Mouse (Mus musculus): ENCODE measurements around the gene Nacc2.

DNA sequence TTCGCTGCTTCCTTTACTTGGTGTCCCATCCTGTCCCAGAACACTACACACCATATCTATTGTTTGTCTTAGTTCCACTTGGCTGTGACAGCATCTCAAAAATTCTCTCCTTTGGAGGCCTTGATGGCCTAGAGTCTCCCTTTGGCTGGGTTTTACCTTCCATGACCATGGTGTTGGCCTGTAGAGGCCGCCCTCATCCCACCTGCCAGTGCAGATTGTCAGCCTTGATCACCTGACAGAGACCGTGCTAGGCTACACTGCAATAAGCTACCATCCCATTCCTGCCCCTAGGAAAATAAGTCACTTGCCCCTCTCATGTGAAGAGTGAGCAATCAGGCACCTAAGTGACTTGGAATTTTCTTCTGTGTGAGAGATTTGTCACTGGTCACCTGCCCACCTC, 92.7 kb downstream of the Nacc2 start:
- peak; percentile 16; the same call in 1 of the 2 replicates for TF ChIP-seq CTCF (IDR thresholded peaks at IDR 0.05; ENCODE audit: extremely low read depth, insufficient read depth, insufficient read length, insufficient replicate concordance)
- no peak for TF ChIP-seq POLR2A (IDR thresholded peaks at IDR 0.05; ENCODE audit: low read depth, low read length)

Data from spleen, adult 2 months (tissue).